Mouse (Mus musculus): ENCODE data around the gene Zfp1. TPM values are rescaled to one million over a fixed set of nuclear protein-coding genes. Genes with fewer than 3 reads are reported as not detected.

The Zfp1 gene
- total RNA-seq, 1 experiment = 18.7 TPM

- in situ Hi-C loops (cut with MboI; ENCODE audit: low sequenced_read_pairs in 2 of 2, unreplicated experiment in 2 of 2) = no loop called here
- Histone ChIP-seq H3K4me3 (ENCODE audit: insufficient read depth in 1 of 2, low read depth in 1 of 2, low read length in 2 of 2, poor library complexity in 1 of 2, severe bottlenecking in 1 of 2) (no peak overlapping the region), H3K9ac (ENCODE audit: insufficient read depth, low read depth, low read length, poor library complexity, severe bottlenecking) (no peak overlapping the region)
These were observed 38.2 kb upstream of the Zfp1 start for GRCm38 (mm10) chr8:111604986-111605385.

GRCm38 (mm10) chr8:111606961-111607360, 36.2 kb upstream of the Zfp1 start:
- no peak for DNase-seq (ENCODE audit: low read depth, low spot score)
- Histone ChIP-seq H3K27ac (ENCODE audit: insufficient read depth, low read depth, low read length, poor library complexity, severe bottlenecking) (no peak overlapping the region), H3K9me3 (ENCODE audit: control insufficient read depth, insufficient read depth, low read depth, low read length) (no peaks in the 10 kb centered on the region), H3K4me3 (ENCODE audit: insufficient read depth in 1 of 2, low read depth in 1 of 2, low read length in 2 of 2, poor library complexity in 1 of 2, severe bottlenecking in 1 of 2) (no peak overlapping the region), H3K36me3 (ENCODE audit: control insufficient read depth, insufficient read depth, low read length, poor library complexity, severe bottlenecking) (no peaks in the 10 kb centered on the region), H3K4me1 (ENCODE audit: control insufficient read depth in 2 of 2, insufficient read depth in 2 of 2, low read length in 2 of 2, poor library complexity in 1 of 2) (peaks cover 2 to 6% of the 10 kb centered on the region in 2 experiments; a peak in 2 of 4 replicates), H3K9ac (ENCODE audit: insufficient read depth, low read depth, low read length, poor library complexity, severe bottlenecking) (no peak overlapping the region)
- in situ Hi-C loops (cut with MboI; ENCODE audit: low sequenced_read_pairs in 2 of 2, unreplicated experiment in 2 of 2) = no loop called here
- TF ChIP-seq HCFC1 (IDR thresholded peaks at IDR 0.05; ENCODE audit: borderline replicate concordance, insufficient read depth, low read length) = no peak
- TF ChIP-seq ZC3H11A (IDR thresholded peaks at IDR 0.05; ENCODE audit: borderline replicate concordance, low read depth, low read length) = no peak
- TF ChIP-seq ZNF384 (IDR thresholded peaks at IDR 0.05; ENCODE audit: low read depth, low read length) = no peak
- no peak for TF ChIP-seq CHD2 (IDR thresholded peaks at IDR 0.05; ENCODE audit: low read depth, low read length)
- no peak for TF ChIP-seq MAFK (IDR thresholded peaks at IDR 0.05; ENCODE audit: insufficient read depth, low read depth, low read length)

More at GRCm38 (mm10) chr8:111604986-111605385, 38.2 kb upstream of the Zfp1 start:
- Histone ChIP-seq H3K27ac (ENCODE audit: insufficient read depth, low read depth, low read length, poor library complexity, severe bottlenecking) (no peak overlapping the region), H3K4me1 (ENCODE audit: control insufficient read depth in 2 of 2, insufficient read depth in 2 of 2, low read length in 2 of 2, poor library complexity in 1 of 2) (peaks cover 0 to 2% of the 10 kb centered on the region in 2 experiments; a peak in 1 of 4 replicates), H3K9me3 (ENCODE audit: control insufficient read depth, insufficient read depth, low read depth, low read length) (no peaks in the 10 kb centered on the region), H3K36me3 (ENCODE audit: control insufficient read depth, insufficient read depth, low read length, poor library complexity, severe bottlenecking) (no peaks in the 10 kb centered on the region; the same call in 1 of the 2 replicates)
- no peak for DNase-seq (ENCODE audit: low read depth, low spot score)
- TF ChIP-seq MAFK (IDR thresholded peaks at IDR 0.05; ENCODE audit: insufficient read depth, low read depth, low read length) = no peak
- no peak for TF ChIP-seq CHD2 (IDR thresholded peaks at IDR 0.05; ENCODE audit: low read depth, low read length)
- TF ChIP-seq ZNF384 (IDR thresholded peaks at IDR 0.05; ENCODE audit: low read depth, low read length) = no peak
- TF ChIP-seq ZC3H11A (IDR thresholded peaks at IDR 0.05; ENCODE audit: borderline replicate concordance, low read depth, low read length) = no peak

GRCm38 (mm10) chr8:111607414-111607813, 35.8 kb upstream of the Zfp1 start:
- no peak overlapping the region for H3K27ac ChIP-seq (ENCODE audit: insufficient read depth, low read depth, low read length, poor library complexity, severe bottlenecking)
- H3K4me1 ChIP-seq (ENCODE audit: control insufficient read depth in 2 of 2, insufficient read depth in 2 of 2, low read length in 2 of 2, poor library complexity in 1 of 2) = peaks cover 3 to 10% of the 10 kb centered on the region in 2 experiments; a peak in 3 of 4 replicates
- no peaks in the 10 kb centered on the region for H3K36me3 ChIP-seq (ENCODE audit: control insufficient read depth, insufficient read depth, low read length, poor library complexity, severe bottlenecking)
- H3K4me3 ChIP-seq (ENCODE audit: insufficient read depth in 1 of 2, low read depth in 1 of 2, low read length in 2 of 2, poor library complexity in 1 of 2, severe bottlenecking in 1 of 2) = no peak overlapping the region
- TF ChIP-seq ZC3H11A (IDR thresholded peaks at IDR 0.05; ENCODE audit: borderline replicate concordance, low read depth, low read length) = no peak
- TF ChIP-seq HCFC1 (IDR thresholded peaks at IDR 0.05; ENCODE audit: borderline replicate concordance, insufficient read depth, low read length) = no peak
- no peak for TF ChIP-seq CHD2 (IDR thresholded peaks at IDR 0.05; ENCODE audit: low read depth, low read length)
- no peak for TF ChIP-seq MAFK (IDR thresholded peaks at IDR 0.05; ENCODE audit: insufficient read depth, low read depth, low read length)
- TF ChIP-seq ZNF384 (IDR thresholded peaks at IDR 0.05; ENCODE audit: low read depth, low read length) = no peak
- no peak overlapping the region for H3K9ac ChIP-seq (ENCODE audit: insufficient read depth, low read depth, low read length, poor library complexity, severe bottlenecking)
- no peak for DNase-seq (ENCODE audit: low read depth, low spot score)
- in situ Hi-C loops (cut with MboI; ENCODE audit: low sequenced_read_pairs in 2 of 2, unreplicated experiment in 2 of 2) = no loop called here
- no peaks in the 10 kb centered on the region for H3K9me3 ChIP-seq (ENCODE audit: control insufficient read depth, insufficient read depth, low read depth, low read length)

- peak; percentile 75 for DNase-seq (ENCODE audit: low read depth, low spot score)
- Histone ChIP-seq H3K4me3 (ENCODE audit: insufficient read depth in 1 of 2, low read depth in 1 of 2, low read length in 2 of 2, poor library complexity in 1 of 2, severe bottlenecking in 1 of 2) (no peak overlapping the region), H3K27ac (ENCODE audit: insufficient read depth, low read depth, low read length, poor library complexity, severe bottlenecking) (peak overlapping the region; percentile 24; the same call in 1 of the 2 replicates), H3K9ac (ENCODE audit: insufficient read depth, low read depth, low read length, poor library complexity, severe bottlenecking) (no peak overlapping the region), H3K9me3 (ENCODE audit: control insufficient read depth, insufficient read depth, low read depth, low read length) (no peaks in the 10 kb centered on the region), H3K4me1 (ENCODE audit: control insufficient read depth in 2 of 2, insufficient read depth in 2 of 2, low read length in 2 of 2, poor library complexity in 1 of 2) (peaks cover 8 to 36% of the 10 kb centered on the region in 2 experiments; a peak in 3 of 4 replicates), H3K36me3 (ENCODE audit: control insufficient read depth, insufficient read depth, low read length, poor library complexity, severe bottlenecking) (0 out of 2 replicates have a peak, but pooled peaks cover 2% of the 10 kb centered on the region)
- in situ Hi-C loops (cut with MboI; ENCODE audit: low sequenced_read_pairs in 2 of 2, unreplicated experiment in 2 of 2) = no loop called here
- no peak for TF ChIP-seq ZNF384 (IDR thresholded peaks at IDR 0.05; ENCODE audit: low read depth, low read length)
- TF ChIP-seq MAFK (IDR thresholded peaks at IDR 0.05; ENCODE audit: insufficient read depth, low read depth, low read length) = no peak
- no peak; the same call in 1 of the 2 replicates for TF ChIP-seq CHD2 (IDR thresholded peaks at IDR 0.05; ENCODE audit: low read depth, low read length)
- TF ChIP-seq ZC3H11A (IDR thresholded peaks at IDR 0.05; ENCODE audit: borderline replicate concordance, low read depth, low read length) = no peak
- no peak for TF ChIP-seq HCFC1 (IDR thresholded peaks at IDR 0.05; ENCODE audit: borderline replicate concordance, insufficient read depth, low read length)
These were observed 30.0 kb upstream of the Zfp1 start for GRCm38 (mm10) chr8:111613181-111613580.
